Mouse (Mus musculus): ENCODE results near the gene Ddi2. TPM values are rescaled to one million over a fixed set of nuclear protein-coding genes. Genes with fewer than 3 reads are reported as not detected.

Gene Ddi2
- total and polyA plus RNA-seq, 3 experiments: 22.1 to 78.4 (median 38.5) TPM

GRCm38 (mm10) chr4:141654509-141654908, 68.7 kb downstream of the Ddi2 start:
- DNase-seq: no peak

GRCm38 (mm10) chr4:141653813-141654212, 69.4 kb downstream of the Ddi2 start:
- DNase-seq: no peak

GRCm38 (mm10) chr4:141653044-141653443, 70.2 kb downstream of the Ddi2 start:
- no peak for DNase-seq

GRCm38 (mm10) chr4:141651944-141652343, 71.3 kb downstream of the Ddi2 start:
- no peak for DNase-seq

GRCm38 (mm10) chr4:141651286-141651685, 71.9 kb downstream of the Ddi2 start:
- DNase-seq: no peak

GRCm38 (mm10) chr4:141649244-141649643, 74.0 kb downstream of the Ddi2 start:
- no peak for DNase-seq

GRCm38 (mm10) chr4:141648262-141648661, 75.0 kb downstream of the Ddi2 start:
- DNase-seq: no peak

GRCm38 (mm10) chr4:141647187-141647586, 76.0 kb downstream of the Ddi2 start:
- DNase-seq: peak; percentile 69

GRCm38 (mm10) chr4:141645988-141646387, 77.2 kb downstream of the Ddi2 start:
- DNase-seq: no peak

GRCm38 (mm10) chr4:141643118-141643855, 79.9 kb downstream of the Ddi2 start:
- DNase-seq: peak; percentile 76

GRCm38 (mm10) chr4:141641961-141642811, 81.0 kb downstream of the Ddi2 start:
- peak; percentile 61 for DNase-seq

- peak; percentile 41 for DNase-seq
These were observed 81.9 kb downstream of the Ddi2 start for GRCm38 (mm10) chr4:141641353-141641771.

- no peak for DNase-seq
These were observed 83.7 kb downstream of the Ddi2 start for GRCm38 (mm10) chr4:141639474-141639873.

GRCm38 (mm10) chr4:141636693-141637092, 86.5 kb downstream of the Ddi2 start:
- DNase-seq: no peak

- DNase-seq: no peak
These were observed 87.2 kb downstream of the Ddi2 start for GRCm38 (mm10) chr4:141635991-141636390.

GRCm38 (mm10) chr4:141632111-141632873, 90.9 kb downstream of the Ddi2 start:
- peak; percentile 66 for DNase-seq

GRCm38 (mm10) chr4:141631250-141631649, 92.0 kb downstream of the Ddi2 start:
- no peak for DNase-seq

GRCm38 (mm10) chr4:141630021-141630420, 93.2 kb downstream of the Ddi2 start:
- no peak for DNase-seq

GRCm38 (mm10) chr4:141628661-141629060, 94.6 kb downstream of the Ddi2 start:
- no peak for DNase-seq

Measured in adrenal gland, adult 2 months (tissue).